Mouse (Mus musculus) embryonic facial prominence, embryonic 10.5 days (tissue): ENCODE data around the gene AC109138.7. TPM values are rescaled to one million over a fixed set of nuclear protein-coding genes. Genes with fewer than 3 reads are reported as not detected.

Experiments
- DNase-seq: peaks from one replicate; pipeline ENCODE4 v3.0.0-alpha.2; 2017; ENCODE audit warnings: low spot score
- H3K27ac ChIP-seq: fragments of 300-500 bp; sonication (generic); replicated peaks from 2 replicates; pipeline ENCODE4 v1.5.1; 2016; ENCODE audit warnings: mild to moderate bottlenecking
- H3K27me3 ChIP-seq: fragments of 300-500 bp; sonication (generic); replicated peaks from 2 replicates; pipeline ENCODE4 v1.6.1; 2016; ENCODE audit warnings: low read depth, mild to moderate bottlenecking; ENCODE audit not compliant: poor library complexity, severe bottlenecking
- H3K36me3 ChIP-seq: fragments of 300-500 bp; sonication (generic); replicated peaks from 2 replicates; pipeline ENCODE4 v1.6.1; 2016; ENCODE audit warnings: mild to moderate bottlenecking, moderate library complexity
- H3K4me1 ChIP-seq: fragments of 300-500 bp; sonication (generic); 2 replicates; pipeline ENCODE4 v1.6.1; 2016
- H3K4me3 ChIP-seq: fragments of 300-500 bp; sonication (generic); 2 replicates; pipeline ENCODE4 v1.5.1; 2016; ENCODE audit warnings: mild to moderate bottlenecking, moderate library complexity
- H3K9me3 ChIP-seq: fragments of 300-500 bp; sonication (generic); 2 replicates; pipeline ENCODE4 v1.6.1; 2016; ENCODE audit warnings: mild to moderate bottlenecking
- WGBS: fragments of 180-500 bp; shearing (Covaris S2); methylation state at CpG from one replicate; pipeline ENCODE4 v1.1.7; 2016; 5-methylcytosine and 5-hydroxymethylcytosine counted together
- polyA plus RNA-seq: library from polyadenylated mRNA; unstranded; fragments of >200 nt; fragmentation: Nextera tagmentation; extraction: Ambion mirVana; gene quantifications from 2 replicates; pipeline ENCODE4 v1.2.1, GENCODE M21; 2016

Gene AC109138.7
- polyA plus RNA-seq, 1 experiment from 2014 or later = not detected

GRCm38 (mm10) chr19:4214771-4215450 is 754 bp downstream of the AC109138.7 start:
- under 1% methylated on average over 76 of the region's 81 CpGs for WGBS
- no peaks in the 10 kb centered on the region for H3K36me3 ChIP-seq
- peaks cover 81% of the 10 kb centered on the region for H3K4me1 ChIP-seq
- peak overlapping the region; percentile 69 for H3K4me3 ChIP-seq
- DNase-seq = peak; percentile 74
- no peaks in the 10 kb centered on the region for H3K9me3 ChIP-seq
- peaks cover 85% of the 10 kb centered on the region for H3K27me3 ChIP-seq
- H3K27ac ChIP-seq = peak overlapping the region; percentile 91

- peak overlapping the region; percentile 69 for H3K4me3 ChIP-seq
- peak overlapping the region; percentile 91 for H3K27ac ChIP-seq
- H3K4me1 ChIP-seq = peaks cover 87% of the 10 kb centered on the region
- H3K27me3 ChIP-seq = peaks cover 85% of the 10 kb centered on the region
- no peaks in the 10 kb centered on the region for H3K36me3 ChIP-seq
- 2% methylated on average over 21 of the region's 21 CpGs for WGBS
- H3K9me3 ChIP-seq = no peaks in the 10 kb centered on the region
- no peak for DNase-seq
These were observed 1.3 kb downstream of the AC109138.7 start for GRCm38 (mm10) chr19:4215451-4215840.

GRCm38 (mm10) chr19:4216041-4216685 is 2.0 kb downstream of the AC109138.7 start:
- Histone ChIP-seq H3K4me1 (peaks cover 94% of the 10 kb centered on the region), H3K27ac (peak overlapping the region; percentile 77), H3K9me3 (no peaks in the 10 kb centered on the region), H3K4me3 (peak overlapping the region; percentile 69), H3K27me3 (peaks cover 86% of the 10 kb centered on the region), H3K36me3 (no peaks in the 10 kb centered on the region)
- 16% methylated on average over 14 of the region's 14 CpGs for WGBS
- peak; percentile 63 for DNase-seq

- peak overlapping the region; percentile 69 for H3K4me3 ChIP-seq
- peaks cover 85% of the 10 kb centered on the region for H3K27me3 ChIP-seq
- H3K9me3 ChIP-seq = no peaks in the 10 kb centered on the region
- H3K27ac ChIP-seq = peak overlapping the region; percentile 77
- peaks cover 7% of the 10 kb centered on the region; the same call in 1 of the 2 replicates for H3K36me3 ChIP-seq
- H3K4me1 ChIP-seq = peaks cover 95% of the 10 kb centered on the region
- 2% methylated on average over 5 of the region's 5 CpGs for WGBS
- peak; percentile 67 for DNase-seq
These were observed 3.0 kb downstream of the AC109138.7 start for GRCm38 (mm10) chr19:4217140-4217539.

- Histone ChIP-seq H3K4me3 (peak overlapping the region; percentile 69; the same call in 1 of the 2 replicates), H3K4me1 (peaks cover 93% of the 10 kb centered on the region), H3K9me3 (no peaks in the 10 kb centered on the region), H3K27ac (peak overlapping the region; percentile 77), H3K36me3 (peaks cover 12% of the 10 kb centered on the region; the same call in 1 of the 2 replicates), H3K27me3 (peaks cover 83% of the 10 kb centered on the region)
- DNase-seq = no peak
- WGBS = 43% methylated on average over 3 of the region's 3 CpGs
These were observed 3.7 kb downstream of the AC109138.7 start for GRCm38 (mm10) chr19:4217855-4218254.

DNA sequence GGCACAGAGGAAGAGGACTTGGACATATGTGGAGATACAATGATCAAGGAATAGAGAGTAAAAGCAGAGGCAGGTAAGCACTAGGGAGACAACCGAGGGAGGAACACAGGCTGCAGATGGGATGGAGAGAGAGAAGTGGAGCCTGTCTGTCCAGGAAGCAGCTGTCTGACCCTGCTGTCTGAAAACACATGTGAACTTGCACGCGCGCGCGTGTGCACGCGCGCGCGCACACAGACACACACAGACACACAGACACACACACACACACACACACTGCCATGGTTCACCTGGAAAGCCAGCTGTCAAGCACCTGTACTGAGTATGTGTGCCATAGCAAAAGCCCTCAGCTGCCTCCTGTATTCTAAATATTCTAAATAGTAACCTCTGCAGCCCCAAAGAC is 4.1 kb downstream of the AC109138.7 start:
- Histone ChIP-seq H3K4me3 (peak overlapping the region; percentile 18; the same call in 1 of the 2 replicates), H3K27ac (peak overlapping the region; percentile 77), H3K4me1 (peaks cover 89% of the 10 kb centered on the region), H3K36me3 (peaks cover 12% of the 10 kb centered on the region; the same call in 1 of the 2 replicates), H3K27me3 (peaks cover 79% of the 10 kb centered on the region), H3K9me3 (no peaks in the 10 kb centered on the region)
- DNase-seq = no peak
- WGBS = 78% methylated on average over 11 of the region's 11 CpGs

DNA sequence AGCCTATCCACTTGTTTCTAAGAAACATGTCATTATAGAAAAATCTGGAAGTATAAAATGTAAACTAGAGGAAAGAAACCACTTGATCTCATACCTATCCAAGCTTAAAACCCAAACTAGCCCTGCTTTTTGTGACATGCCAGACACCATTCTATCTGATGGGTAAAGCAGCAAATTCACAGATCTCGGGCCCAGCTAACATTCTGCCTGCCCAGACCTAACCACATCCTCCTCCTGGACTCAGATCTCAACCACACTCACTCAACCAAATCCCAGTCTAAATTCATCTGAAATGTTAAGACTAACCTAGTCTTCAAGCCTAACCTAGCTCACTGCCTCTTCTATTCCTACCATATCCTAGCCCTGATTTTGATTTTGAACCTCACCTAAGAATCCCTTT is 4.6 kb downstream of the AC109138.7 start:
- no peak for DNase-seq
- Histone ChIP-seq H3K36me3 (peaks cover 12% of the 10 kb centered on the region; the same call in 1 of the 2 replicates), H3K27ac (no peak overlapping the region), H3K9me3 (no peaks in the 10 kb centered on the region), H3K4me1 (peaks cover 84% of the 10 kb centered on the region), H3K27me3 (peaks cover 74% of the 10 kb centered on the region), H3K4me3 (no peak overlapping the region)
- 84% methylated on average over 1 of the region's 1 CpGs for WGBS

- H3K36me3 ChIP-seq = peaks cover 12% of the 10 kb centered on the region; the same call in 1 of the 2 replicates
- DNase-seq = no peak
- 84% methylated on average over 6 of the region's 6 CpGs for WGBS
- no peaks in the 10 kb centered on the region for H3K9me3 ChIP-seq
- peak overlapping the region; percentile 61; the same call in 1 of the 2 replicates for H3K27ac ChIP-seq
- peaks cover 73% of the 10 kb centered on the region for H3K4me1 ChIP-seq
- H3K27me3 ChIP-seq = peaks cover 63% of the 10 kb centered on the region
- H3K4me3 ChIP-seq = no peak overlapping the region
These were observed 5.8 kb downstream of the AC109138.7 start for GRCm38 (mm10) chr19:4219943-4220342.

- H3K27me3 ChIP-seq = peaks cover 58% of the 10 kb centered on the region
- peaks cover 68% of the 10 kb centered on the region for H3K4me1 ChIP-seq
- WGBS = 72% methylated on average over 4 of the region's 4 CpGs
- peaks cover 12% of the 10 kb centered on the region; the same call in 1 of the 2 replicates for H3K36me3 ChIP-seq
- no peak for DNase-seq
- H3K4me3 ChIP-seq = no peak overlapping the region
- H3K27ac ChIP-seq = peak overlapping the region; percentile 61; the same call in 1 of the 2 replicates
- H3K9me3 ChIP-seq = no peaks in the 10 kb centered on the region
These were observed 6.3 kb downstream of the AC109138.7 start for GRCm38 (mm10) chr19:4220416-4220815.

DNA sequence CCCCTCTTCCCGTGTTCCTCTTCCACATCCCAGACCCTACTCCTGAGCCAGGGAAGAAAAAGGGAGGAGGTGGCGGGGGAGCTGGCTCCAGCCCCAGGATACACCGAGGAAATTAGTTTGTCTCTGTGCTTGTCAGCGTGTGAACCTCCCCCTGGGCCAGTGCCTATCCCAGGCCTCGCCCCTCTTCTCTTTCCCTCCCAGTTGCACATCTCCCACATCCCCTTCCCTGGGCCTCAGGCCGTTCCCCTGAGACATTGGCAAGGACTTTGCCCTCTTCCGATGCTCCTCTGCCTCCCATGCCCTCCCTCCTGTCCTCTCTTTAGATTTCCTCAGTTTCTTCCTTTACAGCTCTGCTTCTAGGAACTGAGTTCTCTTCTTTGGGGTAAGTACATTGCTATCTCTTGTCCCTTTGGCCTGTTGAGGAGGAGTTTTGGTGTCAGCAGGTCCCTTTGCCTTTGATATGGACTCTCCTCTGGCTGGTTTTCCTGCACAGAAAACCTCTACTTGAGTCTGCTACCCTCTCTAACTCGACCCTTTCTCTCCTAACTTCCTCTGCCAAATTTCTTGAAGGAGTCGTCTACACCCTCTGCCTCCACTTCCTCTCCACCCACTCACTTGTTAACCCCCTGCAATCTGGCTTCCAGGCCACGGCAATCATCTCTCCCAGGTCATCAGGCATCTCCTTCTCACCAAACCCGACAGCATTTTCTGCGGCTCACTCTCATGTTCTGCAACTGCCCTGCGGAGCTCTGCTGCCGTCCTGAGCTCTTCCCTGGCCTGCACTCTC is 7.0 kb downstream of the AC109138.7 start:
- Histone ChIP-seq H3K27me3 (peaks cover 51% of the 10 kb centered on the region), H3K9me3 (no peaks in the 10 kb centered on the region), H3K4me3 (no peak overlapping the region), H3K36me3 (peaks cover 12% of the 10 kb centered on the region; the same call in 1 of the 2 replicates), H3K27ac (peak overlapping the region; percentile 61; the same call in 1 of the 2 replicates), H3K4me1 (peaks cover 60% of the 10 kb centered on the region)
- DNase-seq = no peak
- WGBS = 43% methylated on average over 14 of the region's 14 CpGs

DNA sequence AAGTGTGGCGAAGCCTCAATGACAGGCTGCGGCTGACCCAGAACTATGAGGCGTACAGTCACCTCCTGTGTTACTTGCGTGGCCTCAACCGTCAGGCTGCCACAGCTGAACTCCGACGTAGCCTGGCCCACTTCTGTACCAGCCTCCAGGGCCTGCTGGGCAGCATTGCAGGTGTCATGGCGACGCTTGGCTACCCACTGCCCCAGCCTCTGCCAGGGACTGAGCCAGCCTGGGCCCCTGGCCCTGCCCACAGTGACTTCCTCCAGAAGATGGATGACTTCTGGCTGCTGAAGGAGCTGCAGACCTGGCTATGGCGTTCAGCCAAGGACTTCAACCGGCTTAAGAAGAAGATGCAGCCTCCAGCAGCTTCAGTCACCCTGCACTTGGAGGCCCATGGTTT is 8.0 kb downstream of the AC109138.7 start:
- Histone ChIP-seq H3K27me3 (peaks cover 46% of the 10 kb centered on the region), H3K9me3 (no peaks in the 10 kb centered on the region), H3K4me1 (peaks cover 50% of the 10 kb centered on the region), H3K27ac (peak overlapping the region; percentile 20; the same call in 1 of the 2 replicates), H3K36me3 (peaks cover 12% of the 10 kb centered on the region; the same call in 1 of the 2 replicates), H3K4me3 (no peak overlapping the region)
- WGBS = 87% methylated on average over 11 of the region's 11 CpGs
- no peak for DNase-seq

GRCm38 (mm10) chr19:4226779-4227178 is 12.6 kb downstream of the AC109138.7 start:
- no peak for DNase-seq
- peaks cover 44% of the 10 kb centered on the region for H3K27me3 ChIP-seq
- H3K9me3 ChIP-seq = no peaks in the 10 kb centered on the region
- H3K4me3 ChIP-seq = no peak overlapping the region
- no peak overlapping the region for H3K27ac ChIP-seq
- peaks cover 38% of the 10 kb centered on the region for H3K4me1 ChIP-seq
- peaks cover 9% of the 10 kb centered on the region; the same call in 1 of the 2 replicates for H3K36me3 ChIP-seq
- 88% methylated on average over 7 of the region's 7 CpGs for WGBS
